Mouse (Mus musculus) C2C12 (cell line): ENCODE measurements around the gene Depdc5. TPM values are rescaled to one million over a fixed set of nuclear protein-coding genes. Genes with fewer than 3 reads are reported as not detected.
"Not testable (repeated sequence)": the region's sequence is repeated elsewhere in the genome, so short reads cannot be mapped to it uniquely, and the experiment has no call there.

Experiments used
- H3K27me3 ChIP-seq: one replicate; pipeline ENCODE4 v1.6.1; 2011; ENCODE audit not compliant: control insufficient read depth, insufficient read depth, insufficient read length
- H3K36me3 ChIP-seq: one replicate; pipeline ENCODE4 v1.6.1; 2011; ENCODE audit not compliant: control insufficient read depth, insufficient read depth
- H3K4me3 ChIP-seq: one replicate; pipeline ENCODE4 v1.5.1; 2011; ENCODE audit warnings: mild to moderate bottlenecking, control low read depth; ENCODE audit not compliant: poor library complexity, insufficient read depth, severe bottlenecking
- H3K79me2 ChIP-seq: one replicate; pipeline ENCODE4 v1.6.1; 2011; ENCODE audit not compliant: control insufficient read depth, insufficient read depth
- H3K79me3 ChIP-seq: one replicate; pipeline ENCODE4 v1.6.1; 2011; ENCODE audit warnings: low read depth, control low read depth
- H3ac ChIP-seq: one replicate; pipeline ENCODE3; 2011; ENCODE audit warnings: low read depth; ENCODE audit not compliant: control insufficient read depth, insufficient read length
- CEBPB ChIP-seq: IDR thresholded peaks from one replicate; pipeline ENCODE4 v1.6.1; 2011; ENCODE audit warnings: low read depth, mild to moderate bottlenecking, control low read depth, moderate library complexity
- CTCF ChIP-seq: IDR thresholded peaks from one replicate; pipeline ENCODE4 v1.5.1; 2011; ENCODE audit not compliant: control insufficient read depth, insufficient read depth, insufficient read length
- FOSL1 ChIP-seq: IDR thresholded peaks from one replicate; pipeline ENCODE4 v1.8.0; 2011; ENCODE audit warnings: mild to moderate bottlenecking, low read length; ENCODE audit not compliant: poor library complexity, insufficient read depth, severe bottlenecking
- MAX ChIP-seq: IDR thresholded peaks from one replicate; pipeline ENCODE4 v1.6.1; 2011; ENCODE audit warnings: mild to moderate bottlenecking, control low read depth
- MYOD1 ChIP-seq: IDR thresholded peaks from one replicate; pipeline ENCODE4 v1.6.1; 2011; ENCODE audit warnings: low read depth; ENCODE audit not compliant: control insufficient read depth, insufficient read length
- MYOG ChIP-seq: IDR thresholded peaks from one replicate; pipeline ENCODE4 v1.6.1; 2011; ENCODE audit not compliant: control insufficient read depth, insufficient read length; ENCODE audit errors: extremely low read depth
- USF1 ChIP-seq: IDR thresholded peaks from one replicate; pipeline ENCODE4 v1.6.1; 2011; ENCODE audit warnings: low read depth, mild to moderate bottlenecking, control low read depth, moderate library complexity
- polyA plus RNA-seq: library from polyadenylated mRNA; unstranded; fragments of >200 nt; fragmentation: generic; extraction: Trizol; gene quantifications from one replicate; pipeline ENCODE4 v1.2.1, GENCODE M21; 2012; ENCODE audit warnings: missing spikeins

The Depdc5 gene
- polyA plus RNA-seq, 1 experiment = 11.6 TPM

DNA sequence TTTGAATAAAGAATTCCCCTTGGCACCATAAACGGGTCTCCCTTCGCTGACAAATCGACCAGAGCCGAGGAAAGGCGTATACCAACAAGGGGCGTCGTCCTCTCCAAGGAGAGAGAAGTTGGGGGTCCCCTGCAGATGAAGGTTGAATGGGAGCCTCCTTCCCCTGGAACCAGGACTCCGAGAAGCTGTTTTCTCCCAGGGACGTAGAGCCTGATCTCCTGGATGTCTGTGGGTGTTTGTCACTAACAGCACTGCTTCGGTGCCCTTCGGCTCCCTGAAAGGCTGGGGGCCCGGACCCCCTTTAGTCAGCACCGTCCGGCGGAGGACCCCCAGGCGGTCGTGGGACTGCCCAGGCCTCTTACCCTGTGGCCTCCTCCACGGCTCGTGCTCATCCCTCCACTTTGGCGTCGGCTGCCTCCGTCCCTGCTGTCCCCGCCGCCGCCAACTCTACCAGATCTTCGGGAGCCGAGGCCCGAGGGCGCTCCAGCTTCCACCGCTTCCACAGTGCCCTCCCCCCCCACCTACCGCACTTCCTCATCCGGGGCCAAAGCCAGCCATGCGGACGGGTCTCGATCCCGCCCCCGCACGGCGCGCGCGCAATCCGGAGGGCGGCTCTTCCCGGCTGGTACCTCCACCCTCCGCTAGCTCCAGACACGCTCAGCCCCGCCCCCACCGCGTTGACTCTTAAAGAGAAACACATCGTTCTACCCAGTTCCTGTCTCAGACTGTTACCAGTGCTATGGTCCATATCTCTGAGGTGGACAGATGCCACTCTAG lies 9.6 kb upstream of the Depdc5 start, which contains the start of gene Prr14l:
Prr14l (minus strand) TSS at position 526 of the 777 bp plus-strand sequence.
- Histone ChIP-seq H3K79me3 (peaks cover 44% of the 10 kb centered on the region), H3ac (peak within 1 kb of the TSS; percentile 98), H3K27me3 (no peaks in the 10 kb centered on the region), H3K36me3 (no peaks in the 10 kb centered on the region), H3K79me2 (peaks cover 51% of the 10 kb centered on the region), H3K4me3 (peak within 1 kb of the TSS; percentile 95)
- TF ChIP-seq FOSL1 = no peak
- TF ChIP-seq MAX = peak; percentile 79

DNA sequence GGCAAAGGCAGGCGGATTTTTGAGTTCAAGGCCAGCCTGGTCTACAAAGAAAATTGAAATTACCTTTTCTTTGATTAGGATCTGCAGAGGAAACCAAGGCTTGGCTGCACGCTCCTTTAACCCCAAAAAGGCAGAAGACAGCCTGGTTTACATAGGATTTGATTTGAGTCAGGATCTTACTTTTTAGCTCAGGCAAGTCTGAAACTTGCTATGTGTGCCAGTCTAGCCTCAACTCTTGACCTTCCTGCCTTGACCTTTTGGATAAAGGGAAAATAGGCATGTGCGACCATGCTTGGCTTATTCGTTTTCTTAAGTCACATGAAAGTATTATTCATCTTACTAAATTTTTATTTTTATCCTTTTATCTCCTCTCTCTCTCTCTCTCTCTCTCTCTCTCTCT lies 8.7 kb upstream of the Depdc5 start:
- H3K27me3 ChIP-seq = no peaks in the 10 kb centered on the region
- no peaks in the 10 kb centered on the region for H3K36me3 ChIP-seq
- H3ac ChIP-seq = no peak overlapping the region

DNA sequence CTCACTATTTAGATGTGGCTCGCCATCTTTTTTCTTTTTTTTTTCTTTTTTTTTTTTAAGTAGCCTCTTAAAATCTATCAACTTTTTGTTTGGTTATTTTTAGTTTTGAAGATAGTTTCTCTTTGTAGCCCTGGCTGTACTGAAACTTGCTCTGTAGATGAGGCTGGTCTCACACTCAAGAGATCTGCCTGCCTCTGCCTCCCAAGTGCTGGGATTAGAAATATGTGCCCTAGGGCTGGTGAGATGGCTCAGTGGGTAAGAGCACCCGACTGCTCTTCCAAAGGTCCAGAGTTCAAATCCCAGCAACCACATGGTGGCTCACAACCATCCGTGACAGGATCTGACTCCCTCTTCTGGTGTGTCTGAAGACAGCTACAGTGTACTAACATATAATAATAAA lies 8.2 kb upstream of the Depdc5 start:
- not testable (repeated sequence) for H3ac ChIP-seq, H3K27me3 ChIP-seq, H3K4me3 ChIP-seq, H3K36me3 ChIP-seq
- Histone ChIP-seq H3K79me2 (peaks cover 37% of the 10 kb centered on the region), H3K79me3 (peaks cover 34% of the 10 kb centered on the region)

More for the DNA sequence above, 8.7 kb upstream of the Depdc5 start:
- Histone ChIP-seq H3K79me3 (peaks cover 38% of the 10 kb centered on the region), H3K79me2 (peaks cover 42% of the 10 kb centered on the region), H3K4me3 (no peak overlapping the region)
- TF ChIP-seq USF1 (no peak), MYOG (no peak), MAX (no peak), CEBPB (no peak), CTCF (no peak), FOSL1 (no peak), MYOD1 (no peak)

DNA sequence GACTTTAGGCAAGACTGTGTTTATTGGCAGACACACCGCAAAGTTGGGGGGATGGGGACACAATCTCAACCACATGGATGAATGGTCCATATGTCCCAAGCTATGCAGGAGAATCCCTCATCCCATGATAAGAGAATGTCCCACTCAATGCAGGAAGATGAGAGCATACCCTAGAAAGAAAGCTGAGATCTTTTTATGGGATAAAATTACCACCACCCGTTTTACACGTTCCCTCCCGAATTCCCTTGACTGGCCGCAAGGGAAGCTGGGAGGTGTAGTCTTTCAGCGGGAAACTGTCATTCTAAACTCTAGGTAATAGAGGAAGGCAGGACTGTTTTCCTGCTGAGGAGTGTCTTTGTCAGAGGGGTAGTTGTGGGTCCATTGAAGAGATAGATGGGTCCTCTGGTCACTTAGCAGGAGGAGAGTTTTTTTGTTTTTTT lies 5.7 kb upstream of the Depdc5 start:
- peak overlapping the region; percentile 18 for H3K4me3 ChIP-seq
- H3K79me2 ChIP-seq = peaks cover 12% of the 10 kb centered on the region
- TF ChIP-seq CEBPB (no peak), USF1 (no peak), CTCF (no peak), MYOG (no peak), MAX (no peak), MYOD1 (no peak), FOSL1 (no peak)
- peak overlapping the region; percentile 24 for H3ac ChIP-seq
- H3K27me3 ChIP-seq = no peaks in the 10 kb centered on the region
- H3K36me3 ChIP-seq = no peaks in the 10 kb centered on the region
- H3K79me3 ChIP-seq = peaks cover 11% of the 10 kb centered on the region

DNA sequence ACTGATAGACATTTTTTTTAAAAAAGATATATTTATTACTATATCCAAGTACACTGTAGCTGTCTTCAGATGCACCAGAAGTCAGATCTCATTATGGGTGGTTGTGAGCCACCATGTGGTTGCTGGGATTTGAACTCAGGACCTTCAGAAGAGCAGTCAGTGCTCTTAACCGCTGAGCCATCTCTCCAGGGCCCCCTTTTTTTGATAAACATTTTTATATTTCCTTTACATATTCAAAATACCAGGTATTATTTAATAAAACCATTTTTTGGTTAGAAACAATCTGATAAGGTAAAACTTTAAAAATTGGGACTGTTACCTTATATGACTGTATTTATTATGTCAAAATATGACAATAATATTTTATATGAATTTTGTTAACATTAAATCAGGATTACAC lies 2.4 kb upstream of the Depdc5 start:
- H3K27me3 ChIP-seq = no peaks in the 10 kb centered on the region
- no peak overlapping the region for H3ac ChIP-seq
- TF ChIP-seq MYOG (no peak), MAX (no peak), USF1 (no peak), MYOD1 (no peak), CEBPB (no peak), FOSL1 (no peak), CTCF (no peak)
- H3K79me2 ChIP-seq = peaks cover 8% of the 10 kb centered on the region
- no peaks in the 10 kb centered on the region for H3K36me3 ChIP-seq
- H3K4me3 ChIP-seq = no peak overlapping the region
- H3K79me3 ChIP-seq = no peaks in the 10 kb centered on the region

DNA sequence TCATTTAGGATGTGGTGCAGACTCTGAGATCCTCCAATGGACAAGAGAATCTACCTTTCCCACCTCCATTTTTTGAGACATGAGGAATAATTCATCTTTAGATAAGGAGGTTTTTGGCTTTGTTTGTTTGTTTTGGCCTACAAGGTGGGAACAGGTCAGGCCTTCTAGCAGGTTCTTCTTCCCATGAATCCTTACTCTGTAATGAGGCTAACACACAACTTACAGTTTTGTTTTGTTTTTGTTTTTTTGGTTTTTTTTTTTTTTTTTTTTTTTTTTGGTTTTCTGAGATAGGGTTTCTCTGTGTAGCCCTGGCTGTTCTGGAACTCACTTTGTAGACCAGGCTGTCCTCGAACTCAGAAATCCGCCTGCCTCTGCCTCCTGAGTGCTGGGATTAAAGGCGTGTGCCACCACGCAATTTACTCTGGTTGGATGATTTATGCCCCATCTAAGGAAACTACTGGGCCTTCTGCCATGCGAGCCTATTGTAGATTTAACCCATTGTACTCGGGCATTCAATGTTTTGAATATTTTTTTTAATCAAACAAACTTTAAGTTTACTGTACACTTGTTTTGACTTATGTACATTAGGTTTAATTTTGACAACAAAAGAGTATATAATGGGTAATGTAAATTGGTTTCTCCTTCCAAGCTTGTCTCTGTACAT lies 900 bp upstream of the Depdc5 start:
- H3K4me3 ChIP-seq = peak overlapping the region; percentile 74
- no peaks in the 10 kb centered on the region for H3K79me3 ChIP-seq
- no peak overlapping the region for H3ac ChIP-seq
- H3K27me3 ChIP-seq = no peaks in the 10 kb centered on the region
- TF ChIP-seq MYOG (no peak), MAX (no peak), FOSL1 (no peak), CEBPB (no peak), MYOD1 (no peak), USF1 (no peak), CTCF (no peak)
- H3K79me2 ChIP-seq = peaks cover 8% of the 10 kb centered on the region
- H3K36me3 ChIP-seq = peaks cover 6% of the 10 kb centered on the region
